Mouse (Mus musculus) forebrain, embryonic 16.5 days (tissue): ENCODE results near the gene Nectin3. TPM values are rescaled to one million over a fixed set of nuclear protein-coding genes. Genes with fewer than 3 reads are reported as not detected.

Experiments
- ATAC-seq: fragments of 200-750 bp; cut with Nextera tagmentation; 2 replicates; pipeline ENCODE4 v1.8.0; 2017; ENCODE audit warnings: mild to moderate bottlenecking, moderate library complexity
- H3K27ac ChIP-seq: fragments of 300-500 bp; sonication (generic); 2 replicates; pipeline ENCODE4 v1.5.1; 2014; ENCODE audit warnings: low read length, control low read depth
- H3K27me3 ChIP-seq: fragments of 300-500 bp; sonication (generic); replicated peaks from 2 replicates; pipeline ENCODE4 v1.6.1; 2014; ENCODE audit warnings: low read length; ENCODE audit not compliant: control insufficient read depth, insufficient read depth
- H3K36me3 ChIP-seq: fragments of 300-500 bp; sonication (generic); 2 replicates; pipeline ENCODE4 v1.6.1; 2014; ENCODE audit not compliant: control insufficient read depth, insufficient read depth
- H3K4me1 ChIP-seq: fragments of 300-500 bp; sonication (generic); replicated peaks from 2 replicates; pipeline ENCODE4 v1.6.1; 2014; ENCODE audit warnings: low read length; ENCODE audit not compliant: control insufficient read depth, insufficient read depth
- H3K4me2 ChIP-seq: fragments of 300-500 bp; sonication (generic); 2 replicates; pipeline ENCODE4 v1.6.1; 2014; ENCODE audit warnings: mild to moderate bottlenecking, low read length, control low read depth
- H3K4me3 ChIP-seq: fragments of 300-500 bp; sonication (generic); replicated peaks from 2 replicates; pipeline ENCODE4 v1.5.1; 2014; ENCODE audit warnings: mild to moderate bottlenecking, low read length, control low read depth
- H3K9ac ChIP-seq: fragments of 300-500 bp; sonication (generic); replicated peaks from 2 replicates; pipeline ENCODE4 v1.6.1; 2014; ENCODE audit warnings: low read depth, low read length, control low read depth
- H3K9me3 ChIP-seq: fragments of 300-500 bp; sonication (generic); 2 replicates; pipeline ENCODE4 v1.6.1; 2016; ENCODE audit warnings: low read length; ENCODE audit not compliant: control insufficient read depth
- WGBS: fragments of 180-500 bp; shearing (Covaris S2); extraction: QIAGEN DNeasy Blood & Tissue Kit; methylation state at CpG from one replicate; pipeline ENCODE4 v1.1.7; 2014; 5-methylcytosine and 5-hydroxymethylcytosine counted together
- polyA plus RNA-seq: library from polyadenylated mRNA; unstranded; fragments of >200 nt; fragmentation: Nextera tagmentation; extraction: Ambion mirVana; gene quantifications from 2 replicates; pipeline ENCODE4 v1.2.1, GENCODE M21; 2015

Gene Nectin3
- 20.9 and 21.7 TPM in 2 replicates for polyA plus RNA-seq

DNA sequence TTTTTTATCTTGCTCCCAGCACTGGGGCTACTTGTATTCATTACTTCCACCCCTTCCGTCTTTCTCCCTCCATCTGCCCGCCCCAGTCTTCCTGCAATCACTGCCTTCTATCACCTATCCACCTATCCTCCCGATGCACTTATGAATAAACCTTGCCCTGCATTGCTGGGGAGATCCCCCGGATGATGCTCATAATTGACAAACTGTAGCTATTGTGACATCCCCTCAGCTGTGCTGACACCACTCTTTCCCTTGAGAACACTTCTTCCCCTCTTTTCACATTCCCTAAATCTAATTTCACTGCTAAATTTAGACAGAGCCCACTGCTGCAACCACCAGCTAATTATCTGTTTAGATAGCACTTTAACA lies at the start of gene Nectin3:
Nectin3 (minus strand) TSS at position 105 of the 369 bp plus-strand sequence.
- Histone ChIP-seq H3K27me3 (no peaks in the 10 kb centered on the region), H3K4me2 (peak within 1 kb of the TSS; percentile 74), H3K36me3 (no peaks in the 10 kb centered on the region), H3K27ac (peak within 1 kb of the TSS; percentile 88), H3K4me3 (peak within 1 kb of the TSS; percentile 90), H3K4me1 (peaks cover 13% of the 10 kb centered on the region), H3K9ac (peak within 1 kb of the TSS; percentile 75), H3K9me3 (no peaks in the 10 kb centered on the region)
- ATAC-seq = no peak
- 8% methylated on average over 4 of the region's 4 CpGs for WGBS

DNA sequence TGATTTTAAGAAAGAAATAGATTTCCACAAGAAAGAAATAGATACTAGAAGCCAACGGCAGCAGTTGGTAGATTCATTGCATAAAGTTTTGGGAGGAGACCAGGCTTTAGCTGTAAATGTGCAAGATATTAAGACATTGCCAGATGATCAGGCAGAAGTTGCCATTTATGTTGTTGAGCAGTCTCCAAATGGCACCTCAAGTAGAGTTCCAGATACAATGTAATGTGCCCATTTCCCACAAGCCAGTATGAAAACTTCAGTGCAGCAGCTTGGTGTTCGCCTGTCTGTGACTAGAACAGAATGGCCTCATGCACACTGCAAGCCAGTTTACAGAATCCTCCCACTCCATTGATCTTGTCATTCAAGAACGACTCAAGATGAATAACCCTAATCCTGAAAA lies 39.8 kb upstream of the Nectin3 start:
- WGBS = 64% methylated on average over 3 of the region's 3 CpGs
- H3K27me3 ChIP-seq = no peaks in the 10 kb centered on the region
- no peaks in the 10 kb centered on the region for H3K4me1 ChIP-seq
- H3K9me3 ChIP-seq = no peaks in the 10 kb centered on the region
- H3K4me2 ChIP-seq = no peak overlapping the region
- no peak overlapping the region for H3K27ac ChIP-seq
- no peaks in the 10 kb centered on the region for H3K36me3 ChIP-seq
- ATAC-seq = peak; percentile 77
- no peak overlapping the region for H3K4me3 ChIP-seq
- H3K9ac ChIP-seq = no peak overlapping the region

DNA sequence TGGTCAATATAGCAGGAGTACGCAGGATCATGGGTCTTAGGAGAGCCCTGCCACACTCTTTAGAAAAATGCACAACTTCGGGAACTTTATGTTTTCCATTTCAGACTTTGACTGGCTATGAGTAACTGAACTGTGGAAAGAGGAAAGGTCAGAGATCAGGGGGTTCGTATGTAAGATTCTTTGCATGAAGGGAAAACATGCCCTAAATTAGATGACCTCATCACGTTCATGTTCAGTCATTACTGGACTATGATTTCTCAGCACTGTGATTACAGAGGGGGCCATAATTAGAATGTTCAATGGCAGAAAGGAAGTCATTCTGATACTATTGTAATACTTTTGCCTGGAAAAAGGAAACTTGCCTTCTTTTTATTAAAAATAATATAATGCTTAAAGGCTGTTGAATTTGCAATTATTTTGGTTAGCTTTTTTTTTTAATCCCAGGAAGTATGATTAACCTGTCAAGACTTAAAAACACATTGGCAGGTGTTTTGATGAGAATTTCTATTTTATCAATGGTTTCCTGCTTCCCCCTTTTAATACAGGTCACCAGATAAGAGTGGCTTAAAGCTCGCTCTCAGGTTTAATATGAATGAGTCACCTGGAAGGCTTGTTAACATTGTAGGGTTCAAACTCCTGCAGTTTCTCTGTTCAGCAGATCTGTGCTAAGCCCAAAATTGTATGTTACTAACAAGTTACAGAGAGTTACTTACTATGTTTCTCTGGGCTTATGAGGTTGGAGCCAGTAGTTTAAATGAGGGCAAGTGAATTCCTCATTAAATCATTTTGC lies 34.3 kb upstream of the Nectin3 start:
- Histone ChIP-seq H3K9me3 (no peaks in the 10 kb centered on the region), H3K4me1 (peaks cover 3% of the 10 kb centered on the region; the same call in 1 of the 2 replicates)

DNA sequence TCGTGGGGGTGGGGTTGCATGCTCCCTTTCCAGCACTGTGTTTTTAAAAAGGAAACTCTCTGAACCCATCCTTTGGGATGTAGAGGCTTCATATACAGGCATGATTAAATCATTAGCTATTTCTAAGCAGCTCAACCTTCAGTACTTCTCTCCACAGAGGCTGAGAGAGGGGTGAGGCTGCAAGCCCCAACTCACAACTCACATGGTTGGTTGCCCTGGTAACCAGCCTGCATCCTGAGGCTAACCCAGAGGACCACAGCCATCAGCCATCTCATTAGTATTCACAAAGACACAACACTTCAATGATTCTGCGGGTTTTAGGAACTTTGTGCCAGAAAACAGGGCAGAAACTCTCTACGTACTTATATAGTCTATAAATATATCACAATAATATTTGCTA lies 32.7 kb upstream of the Nectin3 start:
- Histone ChIP-seq H3K4me1 (peaks cover 3% of the 10 kb centered on the region; the same call in 1 of the 2 replicates), H3K9me3 (no peaks in the 10 kb centered on the region), H3K36me3 (no peaks in the 10 kb centered on the region), H3K9ac (no peak overlapping the region), H3K27me3 (no peaks in the 10 kb centered on the region), H3K27ac (no peak overlapping the region), H3K4me3 (no peak overlapping the region), H3K4me2 (no peak overlapping the region)
- ATAC-seq = peak; percentile 69
- WGBS = 40% methylated on average over 3 of the region's 3 CpGs

More for the DNA sequence above, 34.3 kb upstream of the Nectin3 start:
- H3K27me3 ChIP-seq = no peaks in the 10 kb centered on the region
- ATAC-seq = no peak
- H3K4me3 ChIP-seq = no peak overlapping the region
- no peak overlapping the region for H3K27ac ChIP-seq
- no peak overlapping the region for H3K9ac ChIP-seq
- whole genome bisulfite sequencing = 82% methylated on average over 5 of the region's 5 CpGs
- no peaks in the 10 kb centered on the region for H3K36me3 ChIP-seq
- H3K4me2 ChIP-seq = no peak overlapping the region

DNA sequence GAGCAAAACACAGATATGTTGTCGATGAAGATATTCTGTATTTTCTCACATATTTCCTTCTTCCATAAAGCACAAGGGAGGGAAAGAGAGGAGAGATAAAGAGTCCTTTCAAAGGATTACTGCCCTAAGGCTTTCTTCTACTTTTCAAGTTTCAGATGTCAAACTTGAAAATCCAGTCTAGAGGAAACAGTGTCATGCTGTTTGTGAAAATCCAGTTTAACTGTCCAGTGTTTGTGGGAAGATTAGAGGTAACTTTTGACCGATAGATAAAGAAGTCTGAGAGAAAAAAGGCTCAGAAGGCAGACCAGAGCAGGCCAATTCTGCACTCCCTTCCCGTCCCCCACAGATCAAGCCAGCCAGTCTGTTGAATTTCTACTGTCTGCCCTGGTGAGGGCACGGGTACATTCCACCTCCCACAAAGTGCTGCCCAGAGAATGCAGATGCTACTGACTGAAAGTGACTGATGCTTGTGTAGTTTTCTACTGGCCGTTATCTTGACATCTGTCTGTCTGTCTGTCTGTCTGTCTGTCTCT lies 22.6 kb upstream of the Nectin3 start:
- Histone ChIP-seq H3K4me2 (no peak overlapping the region), H3K9ac (no peak overlapping the region), H3K4me1 (no peaks in the 10 kb centered on the region), H3K9me3 (no peaks in the 10 kb centered on the region), H3K36me3 (no peaks in the 10 kb centered on the region), H3K27me3 (no peaks in the 10 kb centered on the region), H3K27ac (no peak overlapping the region), H3K4me3 (no peak overlapping the region)
- ATAC-seq = no peak
- 85% methylated on average over 5 of the region's 5 CpGs for WGBS

DNA sequence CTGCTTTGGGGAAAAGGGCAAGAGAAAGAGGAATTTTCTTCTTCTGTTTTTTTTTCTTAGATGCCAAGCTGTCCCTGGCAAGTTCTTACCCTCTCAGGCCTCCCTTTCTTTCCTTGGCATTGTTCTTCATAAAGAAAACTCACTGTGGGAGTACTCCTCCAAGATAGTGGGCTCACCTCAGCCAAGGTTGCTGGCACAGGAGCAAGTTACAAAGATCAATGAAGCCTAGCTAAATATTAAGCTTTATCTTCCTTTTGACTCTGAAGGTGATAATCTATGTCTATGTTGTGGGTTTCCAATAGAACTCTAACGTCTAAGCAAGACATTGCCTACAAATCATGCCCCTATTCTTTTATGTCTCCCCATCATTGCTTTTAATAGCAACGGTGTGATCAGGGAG lies 21.3 kb upstream of the Nectin3 start:
- Histone ChIP-seq H3K4me3 (no peak overlapping the region), H3K36me3 (no peaks in the 10 kb centered on the region)
- 90% methylated on average over 2 of the region's 2 CpGs for WGBS

DNA sequence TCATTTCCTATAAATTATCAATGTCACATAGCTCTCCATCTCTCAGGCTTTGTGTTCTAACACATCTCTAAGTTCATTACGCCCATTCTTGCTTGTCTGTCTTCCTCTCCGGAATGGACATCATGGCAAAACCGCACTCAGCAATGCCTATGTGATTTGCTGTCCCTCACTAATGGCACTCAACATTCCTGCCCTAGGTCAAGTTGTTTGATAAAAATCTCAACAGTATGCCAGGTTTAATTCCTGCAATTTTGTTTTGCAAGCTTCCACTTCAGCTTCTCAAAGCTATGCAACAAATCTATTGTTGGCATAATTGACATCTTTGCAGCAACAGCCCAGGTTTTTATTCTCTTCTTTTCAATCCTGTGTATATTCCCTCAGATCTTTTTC lies 9.6 kb upstream of the Nectin3 start:
- Histone ChIP-seq H3K9ac (no peak overlapping the region), H3K27ac (no peak overlapping the region), H3K4me1 (no peaks in the 10 kb centered on the region), H3K9me3 (no peaks in the 10 kb centered on the region), H3K36me3 (no peaks in the 10 kb centered on the region), H3K4me3 (no peak overlapping the region), H3K4me2 (no peak overlapping the region), H3K27me3 (no peaks in the 10 kb centered on the region)
- no peak for ATAC-seq
- 89% methylated on average over 3 of the region's 3 CpGs for WGBS

More for the DNA sequence above, 21.3 kb upstream of the Nectin3 start:
- Histone ChIP-seq H3K9ac (no peak overlapping the region), H3K27me3 (no peaks in the 10 kb centered on the region), H3K4me1 (no peaks in the 10 kb centered on the region), H3K27ac (no peak overlapping the region), H3K9me3 (no peaks in the 10 kb centered on the region), H3K4me2 (no peak overlapping the region)
- ATAC-seq = no peak

DNA sequence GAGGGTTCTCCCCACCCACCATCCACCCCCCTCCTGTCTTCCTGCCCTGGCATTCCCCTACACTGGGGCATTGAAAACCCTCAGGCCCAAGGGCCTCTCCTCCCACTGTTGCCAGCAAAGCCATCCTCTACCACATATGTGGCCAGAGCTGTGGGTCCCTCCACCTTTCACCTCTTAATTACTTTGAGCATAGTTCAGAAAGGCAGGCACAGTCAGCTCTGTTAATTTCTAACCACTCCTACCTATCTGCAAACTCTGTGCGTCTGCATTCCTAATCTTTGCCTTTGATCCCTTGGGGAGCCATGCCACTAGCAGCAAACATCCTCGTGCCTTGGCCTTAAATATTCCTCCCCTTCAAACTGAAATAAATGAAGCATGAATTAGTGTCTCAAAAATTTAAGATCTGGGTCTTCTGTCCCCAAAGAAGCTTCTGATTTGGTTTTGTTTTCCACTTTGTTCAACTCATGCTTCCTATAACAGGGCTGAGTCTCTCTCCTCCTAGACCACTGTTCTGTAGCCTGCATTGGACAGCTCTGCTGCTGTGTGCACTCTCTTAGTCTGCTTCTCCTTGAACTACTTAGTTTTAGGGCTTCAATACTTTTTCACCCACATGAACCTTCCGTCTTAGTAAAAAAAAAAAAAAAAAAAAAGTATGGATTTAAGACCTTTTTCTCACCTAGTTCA lies 9.1 kb upstream of the Nectin3 start:
- H3K9me3 ChIP-seq = no peaks in the 10 kb centered on the region
- no peak overlapping the region for H3K4me3 ChIP-seq
- no peak for ATAC-seq
- no peaks in the 10 kb centered on the region for H3K36me3 ChIP-seq
- H3K9ac ChIP-seq = no peak overlapping the region
- no peaks in the 10 kb centered on the region for H3K4me1 ChIP-seq
- H3K27ac ChIP-seq = no peak overlapping the region
- no peak overlapping the region for H3K4me2 ChIP-seq
- H3K27me3 ChIP-seq = no peaks in the 10 kb centered on the region
- WGBS = 59% methylated on average over 3 of the region's 3 CpGs

DNA sequence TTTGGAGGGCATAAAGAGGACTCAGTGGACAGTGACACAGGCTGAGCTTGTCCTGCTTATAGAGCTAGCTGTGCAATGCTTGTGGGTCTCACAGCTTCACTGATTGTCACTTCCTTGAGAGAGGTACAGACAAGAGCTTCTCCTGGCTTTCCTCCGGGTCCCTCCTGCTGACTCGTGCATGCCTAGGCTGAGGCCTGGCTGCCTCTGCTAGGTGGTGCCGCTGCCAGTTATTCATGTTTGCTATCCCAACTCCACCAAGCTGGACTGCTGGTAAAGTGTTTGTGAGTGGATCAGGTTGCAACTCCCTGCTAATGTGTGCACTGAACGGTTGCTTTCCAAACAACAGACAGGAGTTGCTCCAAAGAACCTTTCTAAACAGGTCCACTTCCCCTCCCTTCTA lies 5.7 kb upstream of the Nectin3 start:
- WGBS = 72% methylated on average over 4 of the region's 4 CpGs

More for the DNA sequence above, 5.7 kb upstream of the Nectin3 start:
- Histone ChIP-seq H3K27me3 (no peaks in the 10 kb centered on the region), H3K4me3 (no peak overlapping the region), H3K9me3 (no peaks in the 10 kb centered on the region), H3K4me1 (no peaks in the 10 kb centered on the region), H3K27ac (no peak overlapping the region), H3K36me3 (no peaks in the 10 kb centered on the region), H3K9ac (no peak overlapping the region), H3K4me2 (no peak overlapping the region)
- ATAC-seq = no peak
